Mouse (Mus musculus): ENCODE data around the gene Carmil1. TPM values are rescaled to one million over a fixed set of nuclear protein-coding genes. Genes with fewer than 3 reads are reported as not detected.

Carmil1 gene
- polyA plus RNA-seq, 1 experiment from 2014 or later, result 25.6 TPM

DNA sequence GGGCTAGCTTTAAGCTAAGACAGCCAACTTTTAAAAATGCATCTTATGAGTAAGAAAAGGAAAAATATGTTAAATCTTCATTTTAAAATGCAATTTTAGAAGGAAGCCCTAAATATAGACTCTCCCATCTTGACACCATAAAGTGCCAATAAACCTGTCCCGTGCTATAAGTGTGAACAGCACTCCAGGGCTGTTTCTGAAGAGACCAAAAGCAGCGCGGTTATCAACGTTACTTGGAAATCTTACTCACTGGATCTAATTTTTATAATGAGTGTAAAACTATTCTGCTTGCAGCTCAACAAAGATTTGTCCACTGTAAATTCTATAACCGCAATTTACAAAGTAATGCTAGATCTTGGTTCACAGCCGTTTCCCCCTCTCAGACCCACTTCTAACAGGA is 232.0 kb downstream of the Carmil1 start:
- Histone ChIP-seq H3K4me3 (no peak overlapping the region), H3K27me3 (no peaks in the 10 kb centered on the region), H3K9ac (replicated peaks) (no peak overlapping the region), H3K36me3 (no peaks in the 10 kb centered on the region), H3K27ac (replicated peaks) (no peak overlapping the region), H3K9me3 (no peaks in the 10 kb centered on the region), H3K4me2 (replicated peaks) (no peak overlapping the region), H3K4me1 (peaks cover 5% of the 10 kb centered on the region)
- ATAC-seq (ENCODE audit: low FRiP score, low read depth), result no peak
- WGBS, result 96% methylated on average over 6 of the region's 6 CpGs

DNA sequence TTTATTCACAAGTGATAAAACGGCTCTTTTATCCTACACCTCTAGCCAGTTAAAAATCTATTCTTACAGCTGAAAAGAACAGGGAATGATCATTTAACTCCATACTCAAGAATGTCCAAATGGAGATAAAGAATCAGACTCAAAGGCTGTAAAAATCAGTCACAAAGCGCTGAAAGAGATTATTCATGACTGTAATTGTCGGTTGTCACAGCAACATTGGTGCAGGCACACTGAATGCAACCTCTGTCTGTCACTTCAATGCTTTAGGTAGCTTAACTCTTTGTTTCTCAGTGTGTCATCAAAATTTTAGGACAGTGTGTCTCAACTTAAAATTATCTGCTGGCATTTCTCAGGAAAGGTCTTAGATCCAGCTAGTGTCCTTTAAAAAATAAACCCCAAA is 235.3 kb downstream of the Carmil1 start:
- Histone ChIP-seq H3K9me3 (no peaks in the 10 kb centered on the region), H3K4me1 (peaks cover 5% of the 10 kb centered on the region), H3K36me3 (no peaks in the 10 kb centered on the region), H3K27me3 (no peaks in the 10 kb centered on the region), H3K4me3 (no peak overlapping the region), H3K27ac (replicated peaks) (no peak overlapping the region), H3K4me2 (replicated peaks) (no peak overlapping the region), H3K9ac (replicated peaks) (no peak overlapping the region)
- ATAC-seq (ENCODE audit: low FRiP score, low read depth), result no peak
- WGBS, result 53% methylated on average over 3 of the region's 3 CpGs

DNA sequence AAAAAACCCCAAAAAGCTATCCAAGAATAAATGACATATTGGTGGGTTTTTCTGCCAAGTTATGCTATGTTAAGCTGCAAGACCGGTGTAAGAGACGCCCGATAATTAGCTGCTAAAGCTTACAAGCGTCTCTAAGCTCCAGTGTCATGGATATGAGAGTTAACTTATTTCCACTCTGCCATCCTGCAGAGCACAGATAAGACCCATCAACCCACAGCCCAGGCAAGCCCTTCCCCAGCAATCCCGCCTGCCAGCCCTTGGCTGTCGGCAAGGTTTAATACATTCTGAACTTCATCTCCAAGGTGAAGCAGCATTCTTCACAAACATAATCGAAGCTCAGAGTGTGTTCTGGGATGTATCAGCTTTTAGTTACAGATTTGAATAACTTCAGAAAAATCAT is 240.4 kb downstream of the Carmil1 start:
- no peak overlapping the region for H3K9ac ChIP-seq (replicated peaks)
- H3K9me3 ChIP-seq, result no peaks in the 10 kb centered on the region
- H3K4me3 ChIP-seq, result no peak overlapping the region
- H3K27ac ChIP-seq (replicated peaks), result no peak overlapping the region
- H3K36me3 ChIP-seq, result no peaks in the 10 kb centered on the region
- H3K4me1 ChIP-seq, result peaks cover under 1% of the 10 kb centered on the region
- 71% methylated on average over 7 of the region's 7 CpGs for WGBS
- ATAC-seq (ENCODE audit: low FRiP score, low read depth), result no peak
- no peak overlapping the region for H3K4me2 ChIP-seq (replicated peaks)
- H3K27me3 ChIP-seq, result no peaks in the 10 kb centered on the region

DNA sequence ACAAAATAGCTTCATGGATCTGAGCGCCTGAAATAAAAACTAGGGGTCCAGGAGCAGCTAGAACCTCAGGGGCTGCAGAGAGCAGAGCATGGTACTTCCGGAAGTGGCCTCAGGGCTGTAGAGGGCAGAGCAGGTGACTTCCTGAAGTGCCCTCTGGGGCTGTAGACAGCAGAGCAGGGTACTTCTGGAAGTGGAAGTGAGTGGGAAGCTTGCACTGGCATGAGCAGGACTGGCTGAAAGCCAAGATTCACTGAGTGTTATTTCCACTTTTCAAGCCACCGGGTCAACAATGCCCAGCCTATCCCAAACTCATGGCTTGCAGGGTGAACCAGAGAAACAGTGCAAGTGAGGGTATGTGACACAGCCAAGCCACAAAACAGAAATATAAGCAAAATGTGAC is 243.1 kb downstream of the Carmil1 start:
- no peaks in the 10 kb centered on the region for H3K4me1 ChIP-seq

DNA sequence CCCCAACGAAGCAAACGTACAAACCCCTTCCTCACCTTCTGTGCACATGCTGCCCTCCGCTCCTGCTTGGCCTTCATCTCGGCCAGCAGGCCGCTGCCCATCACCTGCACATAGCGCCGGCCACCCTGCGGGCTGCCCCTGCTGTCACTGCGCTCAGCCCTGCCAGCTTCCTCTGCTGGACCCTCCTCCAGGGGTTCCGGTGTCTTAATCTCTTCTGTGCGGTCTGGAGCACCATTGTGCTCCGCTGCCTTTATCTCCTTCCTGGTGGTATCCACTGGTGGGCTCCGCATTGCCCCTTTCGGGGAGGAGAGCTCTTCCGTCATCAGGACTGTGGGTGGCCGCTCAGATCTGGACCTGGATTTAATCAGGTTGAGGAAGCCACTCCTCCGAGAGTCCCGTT is 244.4 kb downstream of the Carmil1 start:
- Histone ChIP-seq H3K27ac (replicated peaks) (no peak overlapping the region), H3K4me3 (no peak overlapping the region), H3K9me3 (no peaks in the 10 kb centered on the region), H3K4me1 (no peaks in the 10 kb centered on the region), H3K36me3 (no peaks in the 10 kb centered on the region), H3K9ac (replicated peaks) (no peak overlapping the region), H3K4me2 (replicated peaks) (no peak overlapping the region), H3K27me3 (no peaks in the 10 kb centered on the region)
- no peak for ATAC-seq (ENCODE audit: low FRiP score, low read depth)
- 60% methylated on average over 18 of the region's 18 CpGs for WGBS

More for the DNA sequence above, 243.1 kb downstream of the Carmil1 start:
- no peak overlapping the region for H3K4me2 ChIP-seq (replicated peaks)
- H3K27ac ChIP-seq (replicated peaks), result no peak overlapping the region
- H3K36me3 ChIP-seq, result no peaks in the 10 kb centered on the region
- no peak overlapping the region for H3K4me3 ChIP-seq
- H3K27me3 ChIP-seq, result no peaks in the 10 kb centered on the region
- no peak for ATAC-seq (ENCODE audit: low FRiP score, low read depth)
- 85% methylated on average over 3 of the region's 3 CpGs for WGBS
- H3K9me3 ChIP-seq, result no peaks in the 10 kb centered on the region
- H3K9ac ChIP-seq (replicated peaks), result no peak overlapping the region

DNA sequence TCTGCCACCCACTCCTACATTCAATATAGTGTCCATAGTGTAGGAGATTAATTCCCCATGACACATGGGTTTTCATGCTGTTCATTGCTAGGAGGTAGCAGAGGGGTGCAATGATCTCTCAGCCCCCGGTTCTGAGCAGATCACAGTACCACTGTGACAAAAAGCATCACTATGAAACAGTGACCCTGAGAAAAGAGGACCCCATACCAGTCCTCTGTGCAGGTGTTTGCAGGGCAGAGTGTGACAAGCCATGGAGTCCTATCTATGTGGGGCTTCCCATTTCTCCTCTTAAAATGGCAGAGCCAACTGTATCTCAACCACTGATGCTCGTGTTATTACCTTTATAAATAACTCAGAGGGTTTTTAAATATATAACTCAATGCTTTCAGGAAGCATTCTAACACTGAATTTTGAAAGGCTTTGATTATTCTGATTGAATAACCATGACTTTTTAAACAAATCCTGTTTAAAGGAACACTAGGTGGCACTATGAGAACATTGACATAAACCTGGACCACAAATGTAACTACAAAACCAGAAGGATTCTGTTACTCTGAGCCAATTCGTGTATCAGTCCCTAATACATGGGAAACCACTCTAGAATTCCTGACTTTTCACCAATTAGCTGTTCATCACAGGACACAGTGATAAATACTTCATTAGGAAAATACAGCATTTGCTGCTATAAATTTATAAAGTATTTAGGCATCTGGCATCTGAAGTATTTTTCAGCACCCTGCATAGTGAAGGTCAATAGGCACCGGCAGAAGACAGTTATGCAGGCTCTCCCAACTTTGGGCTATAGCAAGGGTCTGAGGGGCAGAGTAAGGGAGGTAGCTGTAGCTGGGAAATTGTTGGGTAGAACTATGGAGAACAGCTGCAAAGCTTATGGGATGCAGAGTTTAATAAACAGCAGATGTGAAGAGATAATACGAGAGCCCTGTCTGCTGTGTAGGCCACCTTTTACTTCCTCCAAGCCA is 253.1 kb downstream of the Carmil1 start:
- no peak overlapping the region for H3K4me2 ChIP-seq (replicated peaks)
- WGBS, result 75% methylated on average over 5 of the region's 5 CpGs
- H3K4me1 ChIP-seq, result no peaks in the 10 kb centered on the region
- no peak overlapping the region for H3K9ac ChIP-seq (replicated peaks)
- no peak overlapping the region for H3K4me3 ChIP-seq
- no peaks in the 10 kb centered on the region for H3K9me3 ChIP-seq
- no peaks in the 10 kb centered on the region for H3K27me3 ChIP-seq
- no peaks in the 10 kb centered on the region for H3K36me3 ChIP-seq
- ATAC-seq (ENCODE audit: low FRiP score, low read depth), result no peak
- H3K27ac ChIP-seq (replicated peaks), result no peak overlapping the region

DNA sequence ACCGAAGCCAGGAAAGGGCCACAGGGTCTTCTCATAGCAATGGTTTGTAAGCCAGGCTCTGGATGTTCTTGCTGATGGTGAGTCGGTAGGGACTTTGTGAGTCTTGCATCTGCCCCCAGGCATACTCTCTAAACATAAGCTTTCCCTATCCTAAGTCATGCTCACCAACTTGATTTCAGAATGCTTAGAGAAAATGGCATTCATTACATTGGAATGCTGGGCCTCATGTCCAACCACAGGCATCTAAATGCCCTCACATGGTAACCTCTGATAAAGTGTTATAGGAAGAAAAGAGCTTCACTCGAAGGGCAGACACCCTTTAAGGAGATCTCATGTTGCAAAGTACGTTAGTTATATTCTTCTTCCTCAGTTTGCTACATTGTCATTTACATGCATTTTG is 262.1 kb downstream of the Carmil1 start:
- Histone ChIP-seq H3K9ac (replicated peaks) (no peak overlapping the region), H3K4me2 (replicated peaks) (no peak overlapping the region), H3K36me3 (no peaks in the 10 kb centered on the region), H3K27ac (replicated peaks) (no peak overlapping the region), H3K27me3 (no peaks in the 10 kb centered on the region), H3K4me1 (no peaks in the 10 kb centered on the region), H3K4me3 (no peak overlapping the region), H3K9me3 (no peaks in the 10 kb centered on the region)
- no peak for ATAC-seq (ENCODE audit: low FRiP score, low read depth)
- 85% methylated on average over 4 of the region's 4 CpGs for WGBS

DNA sequence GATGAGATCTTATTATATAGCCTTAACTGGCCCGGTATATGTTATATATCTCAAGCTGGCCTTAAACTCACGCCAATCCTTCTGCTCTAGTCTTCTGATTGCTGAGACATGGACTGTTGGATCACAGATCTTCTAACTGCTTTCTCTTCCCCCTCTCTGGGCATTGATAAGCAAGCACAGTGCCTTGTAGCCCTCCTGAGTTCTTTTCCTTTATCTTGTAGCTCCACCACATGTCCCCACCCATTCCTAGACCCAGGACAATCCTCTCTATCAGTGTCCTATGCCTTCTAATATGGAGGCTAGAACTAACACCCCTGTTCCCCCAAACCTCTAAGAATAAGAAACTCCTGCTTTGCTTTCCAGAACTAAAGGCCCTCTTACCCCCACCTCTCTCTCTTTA is 275.1 kb downstream of the Carmil1 start:
- H3K36me3 ChIP-seq, result no peaks in the 10 kb centered on the region
- H3K9ac ChIP-seq (replicated peaks), result no peak overlapping the region
- no peak overlapping the region for H3K27ac ChIP-seq (replicated peaks)
- no peaks in the 10 kb centered on the region for H3K9me3 ChIP-seq
- H3K4me1 ChIP-seq, result no peaks in the 10 kb centered on the region
- ATAC-seq (ENCODE audit: low FRiP score, low read depth), result no peak
- 82% methylated on average over 2 of the region's 2 CpGs for WGBS
- no peak overlapping the region for H3K4me2 ChIP-seq (replicated peaks)
- H3K27me3 ChIP-seq, result no peaks in the 10 kb centered on the region
- H3K4me3 ChIP-seq, result no peak overlapping the region

DNA sequence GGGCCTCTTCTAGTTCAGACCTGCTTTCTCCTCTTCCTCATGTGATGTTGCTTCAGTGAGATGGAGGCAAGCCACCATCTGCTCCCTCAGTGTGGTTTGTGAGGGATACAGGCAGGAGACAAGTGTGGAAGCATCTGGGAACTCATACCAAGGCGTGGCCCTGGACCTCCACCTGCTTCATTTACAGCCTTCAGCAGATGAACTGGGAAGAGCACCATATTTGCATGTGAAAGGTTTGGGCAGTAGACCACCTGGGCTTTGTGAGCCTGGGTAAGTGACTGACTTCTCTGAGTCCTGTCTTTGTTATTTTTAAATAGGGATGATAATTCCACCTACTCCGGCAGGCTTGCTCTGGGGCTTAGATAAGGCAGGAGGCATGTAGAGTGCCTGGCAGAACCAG is 278.8 kb downstream of the Carmil1 start:
- H3K9ac ChIP-seq (replicated peaks), result no peak overlapping the region
- no peaks in the 10 kb centered on the region for H3K27me3 ChIP-seq
- H3K9me3 ChIP-seq, result no peaks in the 10 kb centered on the region
- ATAC-seq (ENCODE audit: low FRiP score, low read depth), result no peak
- no peaks in the 10 kb centered on the region for H3K4me1 ChIP-seq
- 69% methylated on average over 2 of the region's 2 CpGs for WGBS
- H3K36me3 ChIP-seq, result no peaks in the 10 kb centered on the region
- H3K4me2 ChIP-seq (replicated peaks), result no peak overlapping the region
- H3K4me3 ChIP-seq, result no peak overlapping the region
- no peak overlapping the region for H3K27ac ChIP-seq (replicated peaks)

DNA sequence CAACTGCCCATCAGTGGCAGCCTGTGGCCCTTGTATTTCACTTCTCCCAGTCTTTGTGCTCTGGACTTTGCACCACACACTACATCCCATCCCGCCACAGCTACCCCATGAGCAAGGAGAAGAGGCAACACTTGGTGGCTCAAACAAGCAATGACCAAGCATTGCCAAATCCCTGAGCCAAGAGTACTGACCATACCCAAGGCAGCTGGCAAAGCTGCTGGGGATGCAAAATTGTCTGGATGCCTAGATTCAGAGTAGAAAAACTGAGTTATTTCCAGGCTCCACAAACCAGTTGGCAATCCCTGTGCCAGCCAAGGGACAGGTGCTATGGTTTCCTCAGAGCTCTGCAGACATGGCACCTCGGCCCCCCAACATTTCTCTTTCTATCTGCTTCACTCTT is 279.5 kb downstream of the Carmil1 start:
- H3K27ac ChIP-seq (replicated peaks), result no peak overlapping the region
- no peaks in the 10 kb centered on the region for H3K4me1 ChIP-seq
- no peaks in the 10 kb centered on the region for H3K36me3 ChIP-seq
- H3K4me2 ChIP-seq (replicated peaks), result no peak overlapping the region
- no peak overlapping the region for H3K9ac ChIP-seq (replicated peaks)
- H3K9me3 ChIP-seq, result no peaks in the 10 kb centered on the region
- H3K27me3 ChIP-seq, result no peaks in the 10 kb centered on the region
- WGBS, result 82% methylated on average over 2 of the region's 2 CpGs
- ATAC-seq (ENCODE audit: low FRiP score, low read depth), result no peak
- no peak overlapping the region for H3K4me3 ChIP-seq

DNA sequence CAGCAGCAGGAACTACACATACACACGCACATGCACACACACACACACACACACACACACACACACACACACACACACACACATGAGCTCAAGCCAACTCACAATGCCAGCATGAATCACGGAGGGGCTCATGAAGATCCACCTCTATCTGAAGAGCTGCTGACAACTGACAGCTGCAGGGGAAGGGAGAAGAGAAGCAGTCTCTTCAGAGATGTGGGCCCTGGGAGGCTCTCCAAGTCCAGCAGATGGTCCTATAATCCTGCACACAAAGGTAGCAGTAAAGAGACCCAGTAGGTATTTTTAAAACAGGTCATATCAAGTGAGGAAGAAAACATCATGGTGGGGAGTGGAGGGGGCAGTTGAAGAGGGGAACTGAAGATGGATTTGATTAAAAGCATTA is 281.8 kb downstream of the Carmil1 start:
- Histone ChIP-seq H3K4me1 (peaks cover 4% of the 10 kb centered on the region; the same call in 1 of the 2 replicates), H3K9ac (replicated peaks) (no peak overlapping the region), H3K9me3 (no peaks in the 10 kb centered on the region), H3K4me2 (replicated peaks) (no peak overlapping the region), H3K27me3 (peaks cover 4% of the 10 kb centered on the region), H3K36me3 (no peaks in the 10 kb centered on the region), H3K27ac (replicated peaks) (no peak overlapping the region), H3K4me3 (no peak overlapping the region)
- 84% methylated on average over 2 of the region's 2 CpGs for whole genome bisulfite sequencing
- no peak for ATAC-seq (ENCODE audit: low FRiP score, low read depth)

DNA sequence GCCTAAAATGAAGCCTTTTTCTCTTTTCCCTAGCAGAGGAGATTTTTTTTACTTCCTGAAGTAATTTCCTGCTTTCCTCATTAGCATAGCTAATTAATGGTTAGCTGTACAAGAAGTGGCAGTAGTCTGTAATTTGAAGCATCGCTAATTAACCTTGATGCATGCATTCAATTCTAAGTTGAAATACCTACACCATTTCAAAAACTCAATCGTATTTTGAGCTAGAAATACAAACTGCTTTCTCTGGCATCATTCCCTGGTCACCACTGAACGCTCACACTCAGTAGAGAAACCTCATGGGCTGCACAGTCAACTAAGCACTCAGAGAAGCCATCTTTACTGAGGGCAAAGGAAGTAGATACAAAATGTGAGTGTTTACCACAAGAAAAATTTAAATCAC is 285.8 kb downstream of the Carmil1 start:
- Histone ChIP-seq H3K9me3 (no peaks in the 10 kb centered on the region), H3K9ac (replicated peaks) (no peak overlapping the region), H3K4me1 (peaks cover 14% of the 10 kb centered on the region), H3K4me3 (no peak overlapping the region), H3K4me2 (replicated peaks) (no peak overlapping the region), H3K27ac (replicated peaks) (no peak overlapping the region), H3K36me3 (no peaks in the 10 kb centered on the region), H3K27me3 (peaks cover 28% of the 10 kb centered on the region)
- WGBS, result 77% methylated on average over 3 of the region's 3 CpGs
- ATAC-seq (ENCODE audit: low FRiP score, low read depth), result no peak

DNA sequence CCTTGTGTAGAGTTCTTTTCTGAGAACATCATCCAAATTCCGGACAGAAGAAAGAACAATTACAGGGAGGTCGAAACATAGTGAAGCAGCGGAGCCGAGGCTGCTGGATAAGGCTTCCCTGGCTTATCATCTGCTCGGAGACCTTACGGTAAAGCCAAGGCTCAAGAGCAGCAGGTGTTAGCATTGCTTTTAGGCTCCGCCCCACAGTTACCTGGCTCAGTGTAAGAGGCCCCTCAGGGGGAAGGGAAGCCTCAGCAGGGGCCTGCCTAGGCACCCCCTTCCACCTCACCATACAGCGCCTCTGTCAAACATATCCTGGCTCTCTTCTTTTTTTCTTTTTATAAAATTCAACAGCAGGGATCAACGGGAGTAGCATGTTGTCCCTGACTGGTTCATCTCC is 286.6 kb downstream of the Carmil1 start:
- no peaks in the 10 kb centered on the region for H3K36me3 ChIP-seq
- WGBS, result 22% methylated on average over 9 of the region's 9 CpGs
- H3K9me3 ChIP-seq, result no peaks in the 10 kb centered on the region
- ATAC-seq (ENCODE audit: low FRiP score, low read depth), result no peak
- peaks cover 14% of the 10 kb centered on the region for H3K4me1 ChIP-seq
- H3K4me3 ChIP-seq, result no peak overlapping the region
- peaks cover 28% of the 10 kb centered on the region for H3K27me3 ChIP-seq
- no peak overlapping the region for H3K27ac ChIP-seq (replicated peaks)
- H3K4me2 ChIP-seq (replicated peaks), result no peak overlapping the region
- H3K9ac ChIP-seq (replicated peaks), result no peak overlapping the region

Measured in midbrain, embryonic 12.5 days (tissue).